Mouse (Mus musculus) CH12.LX (cell line): Measurements from ENCODE around the gene Cbx6.

ENCODE experiments used
- BHLHE40 ChIP-seq: IDR thresholded peaks from 2 replicates; pipeline ENCODE4 v1.6.1; 2011; ENCODE audit warnings: mild to moderate bottlenecking, low read depth, low read length, improper control_type of control experiment
- CHD1 ChIP-seq: IDR thresholded peaks from 2 replicates; pipeline ENCODE4 v1.6.1; 2012; ENCODE audit warnings: low read depth, low read length, improper control_type of control experiment, inconsistent platforms
- CTCF ChIP-seq, 2 experiments: IDR thresholded peaks in 1 of 2; conservative IDR thresholded peaks in 1 of 2; 2 replicates each; pipeline ENCODE4 v1.5.1; 2011 to 2012; ENCODE audit warnings: low read depth in 2 of 2, low read length in 2 of 2, improper control_type of control experiment in 1 of 2, inconsistent platforms in 1 of 2, mild to moderate bottlenecking in 1 of 2, moderate library complexity in 1 of 2
- JUND ChIP-seq: conservative IDR thresholded peaks from 2 replicates; pipeline ENCODE4 v1.6.1; 2011; ENCODE audit warnings: low read depth, low read length, improper control_type of control experiment
- KAT2A ChIP-seq: IDR thresholded peaks from 2 replicates; pipeline ENCODE4 v1.6.1; 2012; ENCODE audit warnings: low read length, improper control_type of control experiment, inconsistent platforms; ENCODE audit not compliant: insufficient replicate concordance
- MEF2A ChIP-seq: IDR thresholded peaks from 2 replicates; pipeline ENCODE4 v1.6.1; 2014; ENCODE audit warnings: low read depth, mild to moderate bottlenecking, inconsistent platforms, low read length, improper control_type of control experiment, borderline replicate concordance
- MXI1 ChIP-seq: IDR thresholded peaks from 2 replicates; pipeline ENCODE4 v1.6.1; 2011; ENCODE audit warnings: mild to moderate bottlenecking, low read depth, low read length, improper control_type of control experiment
- NRF1 ChIP-seq: IDR thresholded peaks from 2 replicates; pipeline ENCODE4 v1.6.1; 2014; ENCODE audit warnings: low read depth, mild to moderate bottlenecking, inconsistent platforms, low read length, improper control_type of control experiment, moderate library complexity
- POLR2A ChIP-seq: IDR thresholded peaks from 2 replicates; pipeline ENCODE4 v1.6.1; 2011; ENCODE audit warnings: low read depth, mild to moderate bottlenecking, improper control_type of control experiment, low read length
- TCF12 ChIP-seq: IDR thresholded peaks from 2 replicates; pipeline ENCODE4 v1.6.1; 2014; ENCODE audit warnings: low read depth, mild to moderate bottlenecking, inconsistent platforms, low read length, improper control_type of control experiment
- UBTF ChIP-seq: IDR thresholded peaks from 2 replicates; pipeline ENCODE4 v1.6.1; 2012; ENCODE audit warnings: low read depth, mild to moderate bottlenecking, inconsistent platforms, low read length, improper control_type of control experiment, moderate library complexity
- USF2 ChIP-seq: conservative IDR thresholded peaks from 2 replicates; pipeline ENCODE4 v1.6.1; 2011; ENCODE audit warnings: low read depth, low read length, improper control_type of control experiment
- ZC3H11A ChIP-seq: IDR thresholded peaks from 2 replicates; pipeline ENCODE4 v1.6.1; 2012; ENCODE audit warnings: low read depth, mild to moderate bottlenecking, inconsistent platforms, low read length, improper control_type of control experiment
- ZKSCAN1 ChIP-seq: IDR thresholded peaks from 2 replicates; pipeline ENCODE4 v1.6.1; 2012; ENCODE audit warnings: low read depth, inconsistent platforms, low read length, improper control_type of control experiment, borderline replicate concordance

GRCm38 (mm10) chr15:79875261-79875995 is 40.9 kb upstream of the Cbx6 start:
- TF ChIP-seq JUND: no peak
- no peak for TF ChIP-seq NRF1
- TF ChIP-seq USF2: no peak
- no peak for TF ChIP-seq ZKSCAN1
- no peak for TF ChIP-seq MXI1
- TF ChIP-seq CHD1: no peak
- no peak for TF ChIP-seq TCF12
- no peak for TF ChIP-seq POLR2A
- no peak for TF ChIP-seq CTCF (conservative IDR thresholded peaks at IDR 0.05 in 1 of 2, IDR thresholded peaks at IDR 0.05 in 1 of 2; ENCODE audit: low read depth in 2 of 2, low read length in 2 of 2)
- no peak for TF ChIP-seq UBTF
- TF ChIP-seq ZC3H11A: no peak
- TF ChIP-seq KAT2A: no peak
- no peak for TF ChIP-seq MEF2A
- no peak for TF ChIP-seq BHLHE40
